Mouse (Mus musculus): ENCODE measurements around the gene Tbc1d1.

Tbc1d1 gene

GRCm38 (mm10) chr5:64377705-64378104 is 221.6 kb downstream of the Tbc1d1 start:
- no peaks in the 10 kb centered on the region for H3K36me3 ChIP-seq (ENCODE audit: control insufficient read depth, insufficient read depth, low read length, poor library complexity, severe bottlenecking)
- no peaks in the 10 kb centered on the region for H3K27me3 ChIP-seq (ENCODE audit: control insufficient read depth, insufficient read depth, low read length, poor library complexity, severe bottlenecking)
- peak; percentile 54 for DNase-seq (ENCODE audit: low read depth, low spot score)

GRCm38 (mm10) chr5:64378591-64379275 is 222.6 kb downstream of the Tbc1d1 start:
- peak; percentile 63 for DNase-seq (ENCODE audit: low read depth, low spot score)
- Histone ChIP-seq H3K27me3 (ENCODE audit: control insufficient read depth, insufficient read depth, low read length, poor library complexity, severe bottlenecking) (no peaks in the 10 kb centered on the region), H3K36me3 (ENCODE audit: control insufficient read depth, insufficient read depth, low read length, poor library complexity, severe bottlenecking) (no peaks in the 10 kb centered on the region)

- Histone ChIP-seq H3K27me3 (ENCODE audit: control insufficient read depth, insufficient read depth, low read length, poor library complexity, severe bottlenecking) (no peaks in the 10 kb centered on the region), H3K36me3 (ENCODE audit: control insufficient read depth, insufficient read depth, low read length, poor library complexity, severe bottlenecking) (no peaks in the 10 kb centered on the region)
- DNase-seq (ENCODE audit: low read depth, low spot score): no peak
These were observed 223.7 kb downstream of the Tbc1d1 start for GRCm38 (mm10) chr5:64379829-64380228.

- H3K27me3 ChIP-seq (ENCODE audit: control insufficient read depth, insufficient read depth, low read length, poor library complexity, severe bottlenecking): no peaks in the 10 kb centered on the region
- DNase-seq (ENCODE audit: low read depth, low spot score): peak; percentile 63
- H3K36me3 ChIP-seq (ENCODE audit: control insufficient read depth, insufficient read depth, low read length, poor library complexity, severe bottlenecking): no peaks in the 10 kb centered on the region
These were observed 224.7 kb downstream of the Tbc1d1 start for GRCm38 (mm10) chr5:64380698-64381375.

DNA sequence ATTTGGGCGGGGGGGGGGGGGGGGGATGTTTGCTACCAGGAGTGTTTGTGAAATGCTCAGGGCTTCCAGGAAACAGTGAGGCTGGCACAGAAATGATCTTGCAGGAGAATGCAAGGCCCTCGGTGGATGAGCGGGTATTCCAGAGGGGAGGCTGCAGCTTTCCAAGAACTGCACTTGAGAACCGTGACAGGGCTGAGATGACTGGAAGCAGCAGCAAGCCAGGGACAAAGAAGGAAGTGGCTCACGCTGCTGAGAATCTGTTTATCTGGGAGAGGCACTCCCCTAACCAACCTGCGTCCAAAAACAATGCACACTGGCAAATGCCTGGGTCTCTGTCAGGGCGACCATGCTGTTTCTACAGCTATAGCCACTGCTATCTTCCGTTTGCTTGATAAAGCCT is 225.4 kb downstream of the Tbc1d1 start:
- H3K36me3 ChIP-seq (ENCODE audit: control insufficient read depth, insufficient read depth, low read length, poor library complexity, severe bottlenecking): no peaks in the 10 kb centered on the region
- no peak for DNase-seq (ENCODE audit: low read depth, low spot score)
- no peaks in the 10 kb centered on the region for H3K27me3 ChIP-seq (ENCODE audit: control insufficient read depth, insufficient read depth, low read length, poor library complexity, severe bottlenecking)

DNA sequence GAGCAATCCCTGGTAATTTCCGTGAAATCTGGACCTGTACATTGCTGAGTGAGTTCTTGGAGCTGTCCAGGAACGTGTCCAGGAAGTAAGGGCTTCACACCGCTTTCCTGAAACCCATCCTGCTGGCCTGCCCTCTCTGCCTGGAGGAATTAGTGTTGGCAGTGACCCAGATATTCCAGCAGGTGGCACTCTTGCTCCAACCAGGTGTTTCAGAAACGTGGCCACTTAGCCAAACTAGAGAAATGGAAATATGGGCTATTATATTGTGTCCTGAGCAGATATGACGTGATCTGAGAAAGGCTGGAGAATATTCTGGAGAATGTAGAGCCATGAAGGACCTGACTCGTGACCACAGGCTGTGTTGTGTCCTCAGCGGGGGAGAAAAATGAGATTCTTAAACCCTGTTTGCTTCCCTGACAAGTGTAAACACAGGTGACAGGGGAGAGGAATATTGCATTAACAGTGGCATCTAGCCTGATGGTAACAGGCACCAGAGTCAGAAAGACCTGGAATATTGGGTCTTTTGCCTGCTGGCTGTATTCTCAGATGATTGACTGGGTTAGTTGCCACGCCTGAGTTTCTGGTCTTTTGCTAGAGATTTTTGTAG is 226.4 kb downstream of the Tbc1d1 start:
- DNase-seq (ENCODE audit: low read depth, low spot score): peak; percentile 86
- Histone ChIP-seq H3K36me3 (ENCODE audit: control insufficient read depth, insufficient read depth, low read length, poor library complexity, severe bottlenecking) (no peaks in the 10 kb centered on the region), H3K27me3 (ENCODE audit: control insufficient read depth, insufficient read depth, low read length, poor library complexity, severe bottlenecking) (no peaks in the 10 kb centered on the region)

DNA sequence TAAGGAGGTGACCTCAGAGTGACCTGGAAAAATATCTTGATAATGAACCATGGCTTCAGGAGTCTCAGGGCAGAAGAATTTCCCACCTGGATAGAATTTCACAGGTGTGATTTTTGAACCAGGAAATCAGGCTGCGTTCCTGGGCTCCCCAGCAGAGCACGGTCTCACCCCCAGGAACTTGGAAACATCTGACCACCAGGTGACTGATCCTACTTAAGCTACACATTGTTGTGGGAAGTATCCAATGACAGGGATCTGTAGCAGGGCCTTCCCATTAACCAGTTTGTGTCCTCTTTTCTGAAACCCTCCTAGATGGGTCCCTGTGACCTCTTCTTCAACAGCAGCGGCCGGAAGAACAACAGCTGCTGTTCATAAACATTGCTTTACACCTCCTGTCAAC is 227.1 kb downstream of the Tbc1d1 start:
- no peaks in the 10 kb centered on the region for H3K27me3 ChIP-seq (ENCODE audit: control insufficient read depth, insufficient read depth, low read length, poor library complexity, severe bottlenecking)

GRCm38 (mm10) chr5:64384546-64384945 is 228.4 kb downstream of the Tbc1d1 start:
- DNase-seq (ENCODE audit: low read depth, low spot score): no peak
- Histone ChIP-seq H3K36me3 (ENCODE audit: control insufficient read depth, insufficient read depth, low read length, poor library complexity, severe bottlenecking) (no peaks in the 10 kb centered on the region), H3K27me3 (ENCODE audit: control insufficient read depth, insufficient read depth, low read length, poor library complexity, severe bottlenecking) (no peaks in the 10 kb centered on the region)

More for the DNA sequence above, 227.1 kb downstream of the Tbc1d1 start:
- no peaks in the 10 kb centered on the region for H3K36me3 ChIP-seq (ENCODE audit: control insufficient read depth, insufficient read depth, low read length, poor library complexity, severe bottlenecking)
- DNase-seq (ENCODE audit: low read depth, low spot score): no peak

DNA sequence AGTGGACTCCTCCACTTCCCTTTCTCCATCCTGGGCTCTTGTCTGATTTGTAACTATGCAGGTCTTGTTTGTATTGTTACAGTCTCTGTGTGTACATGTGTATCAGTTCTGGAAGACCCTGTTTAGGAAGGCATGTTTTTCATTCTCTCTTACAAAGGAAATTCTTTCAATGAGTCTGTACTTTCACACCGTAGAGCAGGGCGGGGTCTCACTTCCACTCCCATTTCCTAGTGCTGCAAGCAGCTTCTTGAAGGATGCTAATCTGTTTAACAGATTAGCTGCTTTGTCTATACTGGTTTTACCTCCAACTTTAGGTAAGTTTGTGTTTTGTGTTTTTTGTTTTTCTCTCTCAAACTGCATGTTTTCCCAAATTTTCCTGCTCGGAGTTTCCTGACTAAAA is 230.9 kb downstream of the Tbc1d1 start:
- Histone ChIP-seq H3K27me3 (ENCODE audit: control insufficient read depth, insufficient read depth, low read length, poor library complexity, severe bottlenecking) (no peaks in the 10 kb centered on the region), H3K36me3 (ENCODE audit: control insufficient read depth, insufficient read depth, low read length, poor library complexity, severe bottlenecking) (no peaks in the 10 kb centered on the region)
- DNase-seq (ENCODE audit: low read depth, low spot score): no peak

DNA sequence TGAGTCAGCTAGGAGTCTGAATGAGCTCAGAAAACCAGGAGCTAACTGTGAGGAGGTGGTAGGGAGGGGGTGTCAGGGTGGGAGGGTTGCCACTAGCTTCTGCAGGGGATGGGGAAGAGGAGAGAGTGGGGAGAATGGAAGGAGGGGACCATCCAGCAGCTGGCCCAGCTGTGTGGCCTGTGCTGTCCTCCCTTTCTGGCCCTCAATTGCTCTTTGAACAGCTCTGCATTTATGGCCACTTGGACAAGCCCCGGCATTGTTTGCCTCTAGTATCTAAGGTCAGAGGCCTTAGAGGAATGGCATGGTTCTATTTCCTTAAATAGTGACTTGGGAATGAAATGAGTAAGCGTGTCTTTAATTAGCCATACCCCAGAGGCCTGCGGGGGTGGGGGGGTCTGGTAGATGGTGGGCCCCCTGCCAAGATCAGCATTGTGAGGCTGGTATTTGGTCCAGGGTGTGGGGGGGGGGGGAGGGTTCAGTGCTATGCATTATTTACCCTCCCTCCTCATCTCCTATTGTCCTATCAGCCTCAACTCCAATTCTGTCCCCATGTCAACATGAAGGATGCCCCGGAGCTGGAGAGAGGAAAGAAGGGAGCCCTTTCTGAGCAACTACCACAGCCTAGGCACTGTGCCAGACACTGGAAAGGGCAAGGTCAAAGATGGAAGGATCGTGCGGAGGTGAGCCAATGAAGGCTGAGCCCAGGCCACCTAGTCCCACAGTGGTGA is 233.3 kb downstream of the Tbc1d1 start:
- DNase-seq (ENCODE audit: low read depth, low spot score): no peak
- no peaks in the 10 kb centered on the region for H3K36me3 ChIP-seq (ENCODE audit: control insufficient read depth, insufficient read depth, low read length, poor library complexity, severe bottlenecking)

GRCm38 (mm10) chr5:64391346-64391745 is 235.2 kb downstream of the Tbc1d1 start:
- Histone ChIP-seq H3K36me3 (ENCODE audit: control insufficient read depth, insufficient read depth, low read length, poor library complexity, severe bottlenecking) (no peaks in the 10 kb centered on the region), H3K27me3 (ENCODE audit: control insufficient read depth, insufficient read depth, low read length, poor library complexity, severe bottlenecking) (no peaks in the 10 kb centered on the region)
- DNase-seq (ENCODE audit: low read depth, low spot score): peak; percentile 33

More for the DNA sequence above, 233.3 kb downstream of the Tbc1d1 start:
- H3K27me3 ChIP-seq (ENCODE audit: control insufficient read depth, insufficient read depth, low read length, poor library complexity, severe bottlenecking): no peaks in the 10 kb centered on the region

DNA sequence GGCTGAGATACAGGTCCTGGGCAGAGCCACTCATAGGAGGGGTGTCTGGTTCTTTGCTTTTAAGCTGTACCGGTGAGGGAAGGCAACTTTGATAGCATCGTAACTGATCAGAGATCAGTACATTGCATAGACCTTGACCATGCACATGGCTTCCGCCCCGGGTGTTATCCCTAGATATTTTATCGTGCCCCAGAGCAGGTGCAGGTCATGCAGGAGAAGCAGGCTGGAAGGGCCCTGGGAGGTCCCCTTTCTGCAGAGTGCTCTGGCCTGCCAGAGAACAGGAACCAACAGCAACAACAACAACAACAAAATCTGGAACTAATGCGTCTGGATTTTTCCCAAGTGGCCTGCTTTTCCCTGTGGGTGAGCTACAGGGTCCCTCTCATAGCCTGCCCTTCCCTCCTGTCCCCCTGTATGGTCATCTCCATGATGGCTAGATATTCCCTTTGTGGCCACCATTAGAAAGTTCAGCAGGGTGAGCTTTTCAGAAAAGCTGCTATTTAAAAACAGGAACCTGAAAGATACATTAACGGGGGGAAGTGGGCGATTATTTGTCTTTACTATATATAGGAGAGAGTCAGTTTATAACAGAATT is 236.4 kb downstream of the Tbc1d1 start:
- Histone ChIP-seq H3K36me3 (ENCODE audit: control insufficient read depth, insufficient read depth, low read length, poor library complexity, severe bottlenecking) (no peaks in the 10 kb centered on the region), H3K27me3 (ENCODE audit: control insufficient read depth, insufficient read depth, low read length, poor library complexity, severe bottlenecking) (no peaks in the 10 kb centered on the region)
- peak; percentile 39 for DNase-seq (ENCODE audit: low read depth, low spot score)

- Histone ChIP-seq H3K27me3 (ENCODE audit: control insufficient read depth, insufficient read depth, low read length, poor library complexity, severe bottlenecking) (no peaks in the 10 kb centered on the region), H3K36me3 (ENCODE audit: control insufficient read depth, insufficient read depth, low read length, poor library complexity, severe bottlenecking) (no peaks in the 10 kb centered on the region)
- DNase-seq (ENCODE audit: low read depth, low spot score): no peak
These were observed 237.4 kb downstream of the Tbc1d1 start for GRCm38 (mm10) chr5:64393530-64393929.

DNA sequence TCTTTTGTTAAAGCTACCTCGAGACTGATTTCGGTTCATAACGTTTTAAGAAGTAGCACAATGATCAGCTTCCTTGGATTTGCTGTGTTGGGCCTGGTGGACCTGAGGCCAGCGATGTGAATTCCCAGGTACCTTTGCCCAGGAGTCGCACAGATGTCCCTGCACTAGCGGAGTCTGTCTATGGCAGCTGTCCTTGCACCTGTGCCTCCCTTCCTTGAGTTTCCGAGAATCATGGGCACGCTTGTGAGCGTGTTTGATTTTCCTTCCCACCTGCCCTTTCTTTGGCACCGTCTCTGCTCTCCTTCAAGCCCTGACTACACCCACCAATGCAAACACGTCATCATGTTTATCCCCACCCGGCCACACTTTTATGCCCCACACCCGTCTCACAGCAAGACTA is 242.1 kb downstream of the Tbc1d1 start:
- H3K36me3 ChIP-seq (ENCODE audit: control insufficient read depth, insufficient read depth, low read length, poor library complexity, severe bottlenecking): no peaks in the 10 kb centered on the region
- H3K27me3 ChIP-seq (ENCODE audit: control insufficient read depth, insufficient read depth, low read length, poor library complexity, severe bottlenecking): no peaks in the 10 kb centered on the region
- DNase-seq (ENCODE audit: low read depth, low spot score): no peak
